In the genomic region with DNA sequence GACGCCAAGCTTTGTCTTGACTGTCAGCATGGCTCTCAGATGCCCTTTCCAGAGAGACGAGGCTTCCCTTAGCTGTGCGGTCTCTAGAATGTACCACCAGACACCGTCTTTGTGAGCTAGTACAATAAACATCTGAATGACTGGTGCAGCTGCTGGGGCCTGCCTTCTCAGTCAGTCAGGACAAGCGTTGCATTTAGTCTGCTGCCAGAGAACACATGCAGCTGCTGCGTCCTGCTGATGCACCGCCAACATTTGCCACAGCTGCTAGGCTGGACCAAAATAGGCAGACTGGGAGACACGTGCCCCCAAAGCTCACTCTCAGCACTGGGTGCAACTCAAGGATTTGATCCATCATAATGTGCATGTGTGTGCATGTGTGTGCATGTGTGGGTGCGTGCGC, we compare ENCODE assay signal across 8 mouse cellular contexts. TPM values are rescaled to one million over a fixed set of nuclear protein-coding genes. Genes with fewer than 3 reads are reported as not detected.
A peak's percentile ranks its signal among the peaks of the same experiment; 100 is the strongest.
DNase-seq lines count a peak whose midpoint lies in the region; ATAC-seq and TF ChIP-seq lines count a peak whose summit lies in the region.

No protein-coding gene starts in this region.

- peak; percentile 94 for ATAC-seq in forebrain, embryonic 15.5 days (replicated peaks)

- no peaks in the 10 kb centered on the region for H3K9me3 ChIP-seq in forebrain, embryonic 15.5 days
- H3K9me3 ChIP-seq in heart, embryonic 10.5 days = no peaks in the 10 kb centered on the region

- peak overlapping the region; percentile 68; the same call in 1 of the 2 replicates for H3K27ac ChIP-seq in forebrain, embryonic 15.5 days (replicated peaks)
- peak overlapping the region; percentile 33; the same call in 1 of the 2 replicates for H3K27ac ChIP-seq in layer of hippocampus, adult 2 months
- no peak overlapping the region for H3K27ac ChIP-seq in heart, embryonic 10.5 days

- no peak overlapping the region for H3K9ac ChIP-seq in forebrain, embryonic 15.5 days (replicated peaks)

- peak; percentile 11 for DNase-seq in cerebellum, adult 11-12 months
- DNase-seq in cerebellum, adult 18-20 months = no peak
- DNase-seq in layer of hippocampus, adult 2 months (ENCODE audit: low spot score in 2 of 2) = peak in 1 of 2 experiments; percentile 62
- DNase-seq in lung, postnatal 36 days = peak; percentile 7
- DNase-seq in spleen, adult 18-20 months = no peak
- DNase-seq in spleen, adult 12 weeks (ENCODE audit: low spot score) = no peak
- DNase-seq in heart, embryonic 10.5 days (ENCODE audit: low spot score) = no peak

- WGBS in forebrain, embryonic 15.5 days = 50% methylated on average over 10 of the region's 10 CpGs
- WGBS in heart, embryonic 10.5 days = 84% methylated on average over 10 of the region's 10 CpGs

- H3K4me1 ChIP-seq in forebrain, embryonic 15.5 days = no peaks in the 10 kb centered on the region
- H3K4me1 ChIP-seq in heart, embryonic 10.5 days = peaks cover 1% of the 10 kb centered on the region; the same call in 1 of the 2 replicates

- TF ChIP-seq CTCF in layer of hippocampus, adult 2 months (conservative IDR thresholded peaks at IDR 0.05) = no peak

- no peaks in the 10 kb centered on the region for H3K36me3 ChIP-seq in forebrain, embryonic 15.5 days
- no peaks in the 10 kb centered on the region for H3K36me3 ChIP-seq in heart, embryonic 10.5 days

- H3K27me3 ChIP-seq in forebrain, embryonic 15.5 days = no peaks in the 10 kb centered on the region
- H3K27me3 ChIP-seq in heart, embryonic 10.5 days (ENCODE audit: insufficient read depth, poor library complexity, severe bottlenecking) = no peaks in the 10 kb centered on the region

- H3K4me3 ChIP-seq in forebrain, embryonic 15.5 days = no peak overlapping the region
- H3K4me3 ChIP-seq in layer of hippocampus, adult 2 months = no peak overlapping the region
- no peak overlapping the region for H3K4me3 ChIP-seq in heart, embryonic 10.5 days

- no peak overlapping the region for H3K4me2 ChIP-seq in forebrain, embryonic 15.5 days (replicated peaks)

RNA-seq across cellular contexts. Expression of gene Trmt5, which starts 44.5 kb away (rescaled TPM):
- polyA plus RNA-seq in forebrain, embryonic 15.5 days (2015; fragmentation: Nextera tagmentation; extraction: Ambion mirVana) = 13.5 and 15.3 TPM in 2 replicates
- 10 to 100 TPM in 1 of 2 experiments, 1 to 10 TPM in 1; 9.7 to 13.0 TPM for total RNA-seq in layer of hippocampus, adult 2 months (2021)
- polyA plus RNA-seq in heart, embryonic 10.5 days (2016; fragmentation: Nextera tagmentation; extraction: Ambion mirVana) = 18.5 and 21.1 TPM in 2 replicates

RNA-seq across cellular contexts. Expression of gene Slc38a6, which starts 44.6 kb away (rescaled TPM):
- 6.7 and 8.8 TPM in 2 replicates for polyA plus RNA-seq in forebrain, embryonic 15.5 days (2015; fragmentation: Nextera tagmentation; extraction: Ambion mirVana)
- total RNA-seq in layer of hippocampus, adult 2 months (2021) = 10 to 100 TPM; 14.2 to 18.2 TPM
- 7.0 and 7.3 TPM in 2 replicates for polyA plus RNA-seq in heart, embryonic 10.5 days (2016; fragmentation: Nextera tagmentation; extraction: Ambion mirVana)

Comparison
In these comparisons a context has a peak if more than half of its experiments do, and no peak if none do; other contexts are left out.
1. DNase-seq: peak in cerebellum, adult 11-12 months (single experiment) and lung, postnatal 36 days (single experiment); none in cerebellum, adult 18-20 months (0 of 2), spleen, adult 18-20 months (0 of 2), spleen, adult 12 weeks (single experiment) and heart, embryonic 10.5 days (single experiment).